Mouse (Mus musculus) hindbrain, embryonic 15.5 days (tissue): Measurements from ENCODE around the gene Trp53bp2. TPM values are rescaled to one million over a fixed set of nuclear protein-coding genes. Genes with fewer than 3 reads are reported as not detected.

Experiments used
- ATAC-seq: fragments of 200-750 bp; cut with Nextera tagmentation; 2 replicates; pipeline ENCODE4 v1.8.0; 2017; ENCODE audit warnings: low read depth, moderate number of reproducible peaks, moderate TSS enrichment; ENCODE audit not compliant: low FRiP score
- H3K27ac ChIP-seq: fragments of 300-500 bp; sonication (generic); replicated peaks from 2 replicates; pipeline ENCODE4 v1.5.1; 2015; ENCODE audit warnings: mild to moderate bottlenecking, inconsistent platforms
- H3K27me3 ChIP-seq: fragments of 300-500 bp; sonication (generic); 2 replicates; pipeline ENCODE4 v1.6.1; 2015; ENCODE audit warnings: control low read depth, inconsistent platforms
- H3K36me3 ChIP-seq: fragments of 300-500 bp; sonication (generic); 2 replicates; pipeline ENCODE4 v1.6.1; 2015; ENCODE audit warnings: control low read depth, inconsistent platforms
- H3K4me1 ChIP-seq: fragments of 300-500 bp; sonication (generic); replicated peaks from 2 replicates; pipeline ENCODE4 v1.6.1; 2015; ENCODE audit warnings: control low read depth, inconsistent platforms
- H3K4me2 ChIP-seq: fragments of 300-500 bp; sonication (generic); 2 replicates; pipeline ENCODE4 v1.6.1; 2015; ENCODE audit warnings: moderate library complexity, mild to moderate bottlenecking, inconsistent platforms
- H3K4me3 ChIP-seq: fragments of 300-500 bp; sonication (generic); 2 replicates; pipeline ENCODE4 v1.5.1; 2015; ENCODE audit warnings: mild to moderate bottlenecking, inconsistent platforms
- H3K9ac ChIP-seq: fragments of 300-500 bp; sonication (generic); 2 replicates; pipeline ENCODE4 v1.6.1; 2015; ENCODE audit warnings: inconsistent platforms
- H3K9me3 ChIP-seq: fragments of 300-500 bp; sonication (generic); 2 replicates; pipeline ENCODE4 v1.6.1; 2016; ENCODE audit warnings: control low read depth, inconsistent platforms
- WGBS: fragments of 180-500 bp; shearing (Covaris S2); methylation state at CpG from one replicate; pipeline ENCODE4 v1.1.7; 2015; 5-methylcytosine and 5-hydroxymethylcytosine counted together
- polyA plus RNA-seq: library from polyadenylated mRNA; unstranded; fragments of >200 nt; fragmentation: Nextera tagmentation; extraction: Ambion mirVana; gene quantifications from 2 replicates; pipeline ENCODE4 v1.2.1, GENCODE M21; 2015

Gene Trp53bp2
- polyA plus RNA-seq, 1 experiment from 2014 or later = 18.9 TPM

GRCm38 (mm10) chr1:182475005-182475796, 66.2 kb downstream of the Trp53bp2 start:
- H3K9me3 ChIP-seq = no peaks in the 10 kb centered on the region
- no peak overlapping the region for H3K4me3 ChIP-seq
- H3K4me2 ChIP-seq = no peak overlapping the region
- no peaks in the 10 kb centered on the region for H3K27me3 ChIP-seq
- peaks cover 63% of the 10 kb centered on the region for H3K36me3 ChIP-seq
- ATAC-seq = 0 out of 2 replicates have a peak, but pooled peaks have one; percentile 34
- whole genome bisulfite sequencing = 86% methylated on average over 5 of the region's 5 CpGs
- no peak overlapping the region for H3K9ac ChIP-seq
- no peaks in the 10 kb centered on the region for H3K4me1 ChIP-seq
- no peak overlapping the region for H3K27ac ChIP-seq

- no peak for ATAC-seq
- Histone ChIP-seq H3K4me3 (no peak overlapping the region), H3K36me3 (peaks cover 59% of the 10 kb centered on the region), H3K9me3 (no peaks in the 10 kb centered on the region), H3K4me1 (no peaks in the 10 kb centered on the region), H3K9ac (no peak overlapping the region), H3K27me3 (no peaks in the 10 kb centered on the region), H3K4me2 (no peak overlapping the region), H3K27ac (no peak overlapping the region)
- WGBS = 91% methylated on average over 4 of the region's 4 CpGs
Measured at GRCm38 (mm10) chr1:182478935-182479334, 70.0 kb downstream of the Trp53bp2 start.

- Histone ChIP-seq H3K36me3 (peaks cover 69% of the 10 kb centered on the region), H3K27me3 (no peaks in the 10 kb centered on the region), H3K4me2 (no peak overlapping the region), H3K4me1 (no peaks in the 10 kb centered on the region), H3K4me3 (no peak overlapping the region), H3K9me3 (no peaks in the 10 kb centered on the region), H3K27ac (no peak overlapping the region), H3K9ac (no peak overlapping the region)
- WGBS = 94% methylated on average over 7 of the region's 7 CpGs
- ATAC-seq = no peak
Measured at GRCm38 (mm10) chr1:182481138-182481537, 72.2 kb downstream of the Trp53bp2 start.

GRCm38 (mm10) chr1:182481646-182482295, 72.8 kb downstream of the Trp53bp2 start:
- no peak for ATAC-seq
- Histone ChIP-seq H3K9me3 (no peaks in the 10 kb centered on the region), H3K36me3 (peaks cover 74% of the 10 kb centered on the region), H3K27me3 (no peaks in the 10 kb centered on the region), H3K4me2 (no peak overlapping the region), H3K4me1 (no peaks in the 10 kb centered on the region), H3K9ac (no peak overlapping the region), H3K27ac (no peak overlapping the region), H3K4me3 (no peak overlapping the region)
- 87% methylated on average over 10 of the region's 10 CpGs for WGBS

- no peak overlapping the region for H3K4me2 ChIP-seq
- H3K36me3 ChIP-seq = peaks cover 69% of the 10 kb centered on the region
- 91% methylated on average over 14 of the region's 14 CpGs for WGBS
- H3K9ac ChIP-seq = no peak overlapping the region
- no peaks in the 10 kb centered on the region for H3K4me1 ChIP-seq
- H3K9me3 ChIP-seq = no peaks in the 10 kb centered on the region
- H3K4me3 ChIP-seq = no peak overlapping the region
- H3K27me3 ChIP-seq = no peaks in the 10 kb centered on the region
- no peak for ATAC-seq
- no peak overlapping the region for H3K27ac ChIP-seq
Measured at GRCm38 (mm10) chr1:182482991-182483909, 74.3 kb downstream of the Trp53bp2 start.

GRCm38 (mm10) chr1:182483910-182484274, 74.9 kb downstream of the Trp53bp2 start:
- Histone ChIP-seq H3K4me1 (no peaks in the 10 kb centered on the region), H3K9me3 (no peaks in the 10 kb centered on the region), H3K27me3 (no peaks in the 10 kb centered on the region), H3K9ac (no peak overlapping the region), H3K36me3 (peaks cover 67% of the 10 kb centered on the region), H3K27ac (no peak overlapping the region), H3K4me2 (no peak overlapping the region), H3K4me3 (no peak overlapping the region)
- ATAC-seq = no peak
- WGBS = 91% methylated on average over 12 of the region's 12 CpGs

- Histone ChIP-seq H3K27me3 (no peaks in the 10 kb centered on the region), H3K4me2 (no peak overlapping the region), H3K9me3 (no peaks in the 10 kb centered on the region), H3K9ac (no peak overlapping the region), H3K36me3 (peaks cover 35% of the 10 kb centered on the region), H3K4me1 (no peaks in the 10 kb centered on the region), H3K4me3 (no peak overlapping the region), H3K27ac (no peak overlapping the region)
- 93% methylated on average over 10 of the region's 10 CpGs for WGBS
- ATAC-seq = no peak; the same call in 1 of the 2 replicates
Measured at GRCm38 (mm10) chr1:182488503-182488902, 79.5 kb downstream of the Trp53bp2 start.

GRCm38 (mm10) chr1:182489803-182490452, 81.0 kb downstream of the Trp53bp2 start:
- peak overlapping the region; percentile 16; the same call in 1 of the 2 replicates for H3K4me3 ChIP-seq

GRCm38 (mm10) chr1:182490568-182490967, 81.6 kb downstream of the Trp53bp2 start:
- Histone ChIP-seq H3K36me3 (peaks cover 17% of the 10 kb centered on the region), H3K4me3 (no peak overlapping the region), H3K27ac (peak overlapping the region; percentile 61; the same call in 1 of the 2 replicates), H3K27me3 (no peaks in the 10 kb centered on the region), H3K9me3 (no peaks in the 10 kb centered on the region), H3K9ac (no peak overlapping the region), H3K4me2 (no peak overlapping the region), H3K4me1 (peaks cover 8% of the 10 kb centered on the region; the same call in 1 of the 2 replicates)
- WGBS = 88% methylated on average over 7 of the region's 7 CpGs
- no peak for ATAC-seq

More at GRCm38 (mm10) chr1:182489803-182490452, 81.0 kb downstream of the Trp53bp2 start:
- peaks cover 23% of the 10 kb centered on the region for H3K36me3 ChIP-seq
- no peaks in the 10 kb centered on the region for H3K27me3 ChIP-seq
- peaks cover 8% of the 10 kb centered on the region; the same call in 1 of the 2 replicates for H3K4me1 ChIP-seq
- ATAC-seq = peak; percentile 93
- no peaks in the 10 kb centered on the region for H3K9me3 ChIP-seq
- H3K4me2 ChIP-seq = peak overlapping the region; percentile 50
- H3K27ac ChIP-seq = peak overlapping the region; percentile 61
- H3K9ac ChIP-seq = no peak overlapping the region
- WGBS = 11% methylated on average over 21 of the region's 21 CpGs

GRCm38 (mm10) chr1:182491839-182492238, 82.9 kb downstream of the Trp53bp2 start:
- WGBS = 88% methylated on average over 6 of the region's 6 CpGs

More at GRCm38 (mm10) chr1:182491839-182492238, 82.9 kb downstream of the Trp53bp2 start:
- Histone ChIP-seq H3K27ac (no peak overlapping the region), H3K9me3 (no peaks in the 10 kb centered on the region), H3K36me3 (peaks cover 9% of the 10 kb centered on the region), H3K27me3 (no peaks in the 10 kb centered on the region), H3K4me3 (no peak overlapping the region), H3K4me2 (no peak overlapping the region), H3K9ac (no peak overlapping the region), H3K4me1 (peaks cover 8% of the 10 kb centered on the region; the same call in 1 of the 2 replicates)
- ATAC-seq = no peak
